Mouse (Mus musculus) v-Abl transformed pro-B cells (cell line): ENCODE results near the gene Klk1b1.
"Not testable (repeated sequence)": the region's sequence is repeated elsewhere in the genome, so short reads cannot be mapped to it uniquely, and the experiment has no call there.

Experiments used
- in situ Hi-C, 2 experiments: fragments of 400-800 bp; cut with MboI; formaldehyde crosslinking; loops; one replicate each; pipeline ENCODE4 v1.15.1; 2025; ENCODE audit not compliant: unreplicated experiment in 2 of 2

The Klk1b1 gene

DNA sequence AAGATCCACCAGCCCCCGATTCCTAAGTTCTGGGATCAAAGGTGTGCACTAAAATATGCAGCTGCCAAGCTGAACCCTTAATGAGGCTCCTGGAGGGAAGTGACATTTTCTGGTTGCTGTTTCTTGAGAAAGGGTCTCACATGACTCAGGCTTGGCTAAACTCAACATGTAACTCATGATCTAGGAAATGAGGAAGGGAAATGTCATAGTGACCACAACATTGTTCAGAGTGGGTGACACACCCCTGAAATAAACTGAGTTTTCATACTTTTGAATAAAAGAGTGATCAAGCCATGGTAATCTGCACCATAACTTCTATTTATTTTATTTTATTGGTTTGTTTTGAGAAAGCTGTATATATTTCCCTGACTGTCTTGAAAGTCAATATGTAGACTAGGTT, 28.3 kb downstream of the Klk1b1 start:
- in situ Hi-C loops: not testable (repeated sequence)

DNA sequence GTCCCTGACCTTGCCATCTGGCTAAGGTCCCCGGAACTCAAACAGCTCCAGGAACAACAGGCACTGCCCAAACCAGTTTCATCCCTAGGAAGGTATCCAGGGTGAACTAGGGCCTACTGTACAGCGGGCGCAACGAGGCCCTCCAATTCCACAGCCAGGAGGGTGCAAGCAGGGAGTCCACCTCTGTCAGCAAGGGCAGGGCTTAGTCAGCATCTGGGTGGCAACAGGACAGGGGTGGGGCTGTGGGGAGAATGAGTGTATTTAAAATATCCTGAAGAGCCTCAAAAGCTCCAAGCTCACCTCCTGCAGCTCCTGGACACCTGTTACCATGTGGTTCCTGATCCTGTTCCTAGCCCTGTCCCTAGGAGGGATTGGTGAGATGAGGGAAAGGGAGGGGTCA, 29.0 kb downstream of the Klk1b1 start, which contains the start of gene Klk1b11:
Gene Klk1b11, plus strand, starts transcription at position 301 of the 400 bp plus-strand sequence.
- in situ Hi-C loops: not testable (repeated sequence)

DNA sequence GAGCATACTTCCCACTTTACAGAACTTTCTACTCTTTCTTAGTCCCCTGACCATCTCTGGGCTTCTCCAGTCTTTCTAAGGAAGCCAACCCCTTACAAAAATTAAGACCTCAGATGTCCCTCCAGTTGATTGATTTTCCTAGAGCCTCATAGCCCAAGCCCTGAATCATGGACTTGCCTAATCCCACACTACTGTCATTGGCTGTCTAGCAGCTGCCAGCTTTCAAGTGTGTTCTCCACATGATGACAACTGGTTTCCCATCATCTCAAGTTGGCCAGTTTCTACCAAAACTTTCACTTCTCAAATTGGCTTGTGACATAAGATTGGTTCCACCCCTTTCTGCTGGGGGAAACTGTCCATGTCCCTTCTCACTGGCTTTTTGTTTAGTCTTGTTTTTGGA, 38.3 kb downstream of the Klk1b1 start:
- in situ Hi-C loops: no loop called here

DNA sequence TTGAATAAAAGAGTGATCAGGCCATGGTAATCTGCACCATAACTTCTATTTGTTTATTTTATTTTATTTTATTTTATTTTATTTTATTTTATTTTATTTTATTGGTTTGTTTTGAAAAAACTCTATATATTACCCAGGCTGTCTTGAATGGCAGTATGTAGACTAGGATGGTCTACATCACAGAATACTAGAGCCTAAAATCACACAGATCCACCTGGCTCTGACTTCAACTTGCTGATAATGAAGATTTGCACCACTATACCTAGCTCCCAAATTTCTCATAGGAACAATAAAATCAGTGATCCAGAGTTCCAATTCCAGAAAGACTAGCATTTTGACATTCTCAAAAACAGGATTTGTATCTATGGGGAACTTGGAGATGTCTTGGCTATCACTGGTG, 45.3 kb downstream of the Klk1b1 start, which contains the start of gene Klk1b26:
Gene Klk1b26, plus strand, starts transcription at position 301 of the 400 bp plus-strand sequence.
- in situ Hi-C loops: not testable (repeated sequence)

DNA sequence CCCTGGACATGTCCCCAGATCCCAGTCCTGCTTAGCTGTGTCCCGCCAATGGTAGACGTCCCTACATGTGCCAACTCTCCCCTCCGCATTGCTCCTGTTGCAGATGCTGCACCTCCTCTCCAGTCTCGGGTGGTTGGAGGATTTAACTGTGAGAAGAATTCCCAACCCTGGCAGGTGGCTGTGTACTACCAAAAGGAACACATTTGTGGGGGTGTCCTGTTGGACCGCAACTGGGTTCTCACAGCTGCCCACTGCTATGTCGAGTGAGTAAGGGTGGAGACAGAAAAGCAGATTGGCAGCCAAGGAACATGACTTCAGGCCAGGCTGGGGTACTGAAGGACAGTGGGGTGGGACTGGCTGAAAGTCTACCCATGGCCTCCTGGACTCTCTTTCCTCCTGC, 48.1 kb downstream of the Klk1b1 start:
- in situ Hi-C loops: not testable (repeated sequence)

DNA sequence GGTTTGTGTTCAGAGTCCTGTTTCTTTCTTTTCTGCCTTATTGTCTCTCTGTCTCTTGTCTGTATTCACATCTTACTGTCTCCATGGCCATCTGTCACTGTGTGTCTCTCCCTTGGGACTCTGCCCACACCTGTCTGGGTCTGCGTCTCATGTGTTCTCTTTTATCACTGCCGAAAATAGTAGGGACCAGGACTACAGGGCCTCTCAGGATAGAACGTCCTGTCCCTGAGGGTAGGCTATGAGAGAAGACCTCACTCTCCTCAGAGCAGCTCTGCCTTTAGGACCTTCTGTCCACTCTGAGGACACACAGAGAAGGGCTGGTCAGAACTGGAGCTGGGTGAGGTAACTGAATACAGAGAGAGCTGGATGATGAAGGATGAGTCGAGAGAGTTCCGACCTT, 48.5 kb downstream of the Klk1b1 start:
- in situ Hi-C loops: no loop called here
